Mouse (Mus musculus): ENCODE data around the gene Slc39a11. TPM values are rescaled to one million over a fixed set of nuclear protein-coding genes. Genes with fewer than 3 reads are reported as not detected.

Slc39a11 gene
- polyA plus RNA-seq, 1 experiment from 2014 or later = 30.0 TPM

GRCm38 (mm10) chr11:113253169-113253568 lies 396.7 kb downstream of the Slc39a11 start:
- Histone ChIP-seq H3K27ac (no peak overlapping the region), H3K9ac (no peak overlapping the region), H3K36me3 (no peaks in the 10 kb centered on the region), H3K9me3 (no peaks in the 10 kb centered on the region), H3K4me1 (peaks cover 21% of the 10 kb centered on the region), H3K27me3 (no peaks in the 10 kb centered on the region), H3K4me2 (no peak overlapping the region), H3K4me3 (no peak overlapping the region)
- ATAC-seq (ENCODE audit: insufficient number of reproducible peaks, low FRiP score, low TSS enrichment, low read depth) = no peak
- WGBS = 93% methylated on average over 4 of the region's 4 CpGs

GRCm38 (mm10) chr11:113251172-113251571 lies 398.7 kb downstream of the Slc39a11 start:
- no peaks in the 10 kb centered on the region for H3K27me3 ChIP-seq
- 89% methylated on average over 7 of the region's 7 CpGs for WGBS
- H3K4me2 ChIP-seq = no peak overlapping the region
- no peak overlapping the region for H3K9ac ChIP-seq
- ATAC-seq (ENCODE audit: insufficient number of reproducible peaks, low FRiP score, low TSS enrichment, low read depth) = no peak
- no peaks in the 10 kb centered on the region for H3K36me3 ChIP-seq
- no peak overlapping the region for H3K27ac ChIP-seq
- H3K4me3 ChIP-seq = no peak overlapping the region
- H3K9me3 ChIP-seq = no peaks in the 10 kb centered on the region
- H3K4me1 ChIP-seq = peaks cover 21% of the 10 kb centered on the region

GRCm38 (mm10) chr11:113246475-113246874 lies 403.4 kb downstream of the Slc39a11 start:
- no peak overlapping the region for H3K9ac ChIP-seq
- no peaks in the 10 kb centered on the region for H3K9me3 ChIP-seq
- H3K4me2 ChIP-seq = no peak overlapping the region
- H3K36me3 ChIP-seq = no peaks in the 10 kb centered on the region
- no peaks in the 10 kb centered on the region for H3K27me3 ChIP-seq
- ATAC-seq (ENCODE audit: insufficient number of reproducible peaks, low FRiP score, low TSS enrichment, low read depth) = no peak
- no peaks in the 10 kb centered on the region for H3K4me1 ChIP-seq
- H3K4me3 ChIP-seq = no peak overlapping the region
- no peak overlapping the region for H3K27ac ChIP-seq
- 60% methylated on average over 9 of the region's 9 CpGs for WGBS

- Histone ChIP-seq H3K9me3 (no peaks in the 10 kb centered on the region), H3K9ac (no peak overlapping the region), H3K27me3 (no peaks in the 10 kb centered on the region), H3K4me1 (no peaks in the 10 kb centered on the region), H3K4me2 (no peak overlapping the region), H3K27ac (no peak overlapping the region), H3K4me3 (no peak overlapping the region), H3K36me3 (no peaks in the 10 kb centered on the region)
- 65% methylated on average over 10 of the region's 10 CpGs for WGBS
- ATAC-seq (ENCODE audit: insufficient number of reproducible peaks, low FRiP score, low TSS enrichment, low read depth) = no peak
These were observed 404.2 kb downstream of the Slc39a11 start for GRCm38 (mm10) chr11:113245666-113246065.

GRCm38 (mm10) chr11:113234432-113234831 lies 415.4 kb downstream of the Slc39a11 start:
- peaks cover 6% of the 10 kb centered on the region; the same call in 1 of the 2 replicates for H3K4me1 ChIP-seq
- no peak overlapping the region for H3K4me2 ChIP-seq
- H3K27me3 ChIP-seq = no peaks in the 10 kb centered on the region
- H3K9me3 ChIP-seq = no peaks in the 10 kb centered on the region
- H3K9ac ChIP-seq = no peak overlapping the region
- no peak overlapping the region for H3K4me3 ChIP-seq
- no peaks in the 10 kb centered on the region for H3K36me3 ChIP-seq
- no peak overlapping the region for H3K27ac ChIP-seq
- no peak for ATAC-seq (ENCODE audit: insufficient number of reproducible peaks, low FRiP score, low TSS enrichment, low read depth)
- WGBS = 85% methylated on average over 2 of the region's 2 CpGs

GRCm38 (mm10) chr11:113232049-113232448 lies 417.8 kb downstream of the Slc39a11 start:
- H3K27me3 ChIP-seq = no peaks in the 10 kb centered on the region
- peaks cover 6% of the 10 kb centered on the region; the same call in 1 of the 2 replicates for H3K4me1 ChIP-seq
- H3K27ac ChIP-seq = no peak overlapping the region
- 25% methylated on average over 6 of the region's 6 CpGs for whole genome bisulfite sequencing
- H3K36me3 ChIP-seq = no peaks in the 10 kb centered on the region
- ATAC-seq (ENCODE audit: insufficient number of reproducible peaks, low FRiP score, low TSS enrichment, low read depth) = peak; percentile 40; the same call in 1 of the 2 replicates
- no peak overlapping the region for H3K4me2 ChIP-seq
- H3K4me3 ChIP-seq = no peak overlapping the region
- H3K9ac ChIP-seq = no peak overlapping the region
- no peaks in the 10 kb centered on the region for H3K9me3 ChIP-seq

GRCm38 (mm10) chr11:113230410-113231132 lies 419.3 kb downstream of the Slc39a11 start:
- no peak overlapping the region for H3K4me3 ChIP-seq
- H3K4me2 ChIP-seq = no peak overlapping the region
- no peak overlapping the region for H3K27ac ChIP-seq
- H3K4me1 ChIP-seq = peaks cover 6% of the 10 kb centered on the region; the same call in 1 of the 2 replicates
- H3K9ac ChIP-seq = no peak overlapping the region
- H3K36me3 ChIP-seq = no peaks in the 10 kb centered on the region
- ATAC-seq (ENCODE audit: insufficient number of reproducible peaks, low FRiP score, low TSS enrichment, low read depth) = no peak
- H3K27me3 ChIP-seq = no peaks in the 10 kb centered on the region
- WGBS = 49% methylated on average over 6 of the region's 6 CpGs
- H3K9me3 ChIP-seq = no peaks in the 10 kb centered on the region

- H3K27ac ChIP-seq = no peak overlapping the region
- no peak overlapping the region for H3K4me2 ChIP-seq
- peaks cover 14% of the 10 kb centered on the region for H3K4me1 ChIP-seq
- H3K27me3 ChIP-seq = no peaks in the 10 kb centered on the region
- ATAC-seq (ENCODE audit: insufficient number of reproducible peaks, low FRiP score, low TSS enrichment, low read depth) = no peak
- 58% methylated on average over 3 of the region's 3 CpGs for WGBS
- H3K9me3 ChIP-seq = no peaks in the 10 kb centered on the region
- H3K4me3 ChIP-seq = no peak overlapping the region
- H3K9ac ChIP-seq = no peak overlapping the region
- H3K36me3 ChIP-seq = no peaks in the 10 kb centered on the region
These were observed 424.1 kb downstream of the Slc39a11 start for GRCm38 (mm10) chr11:113225748-113226147.

DNA sequence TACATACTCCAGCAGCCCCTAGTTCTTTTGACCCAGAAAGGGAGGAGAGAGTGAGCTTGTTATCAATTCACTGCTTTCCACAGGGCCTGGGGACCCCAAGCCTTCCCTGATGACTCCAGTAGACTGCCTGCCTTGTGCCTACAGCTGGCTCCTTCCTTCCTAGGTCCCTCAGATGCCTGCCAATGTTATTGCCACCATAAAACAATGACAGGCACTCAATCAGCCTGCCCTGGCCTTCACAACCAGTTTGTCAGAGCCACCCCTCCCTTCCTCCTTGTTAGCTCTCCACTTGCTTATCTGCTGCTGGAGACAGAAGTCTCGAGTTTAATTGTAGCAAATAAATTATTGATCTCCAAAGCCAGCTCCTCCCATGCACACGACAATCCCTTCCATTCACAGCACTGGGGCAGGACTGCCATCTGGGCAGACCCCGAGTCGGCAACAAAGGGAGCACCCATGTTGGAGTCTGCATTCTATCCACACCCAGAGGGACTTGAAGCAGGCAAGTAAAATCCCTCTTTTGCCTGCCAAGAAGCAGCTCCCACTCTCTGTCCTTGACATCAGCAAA lies 426.0 kb downstream of the Slc39a11 start:
- no peak overlapping the region for H3K9ac ChIP-seq
- ATAC-seq (ENCODE audit: insufficient number of reproducible peaks, low FRiP score, low TSS enrichment, low read depth) = no peak
- no peak overlapping the region for H3K27ac ChIP-seq
- H3K27me3 ChIP-seq = no peaks in the 10 kb centered on the region
- whole genome bisulfite sequencing = 33% methylated on average over 4 of the region's 4 CpGs
- no peak overlapping the region for H3K4me3 ChIP-seq
- no peaks in the 10 kb centered on the region for H3K36me3 ChIP-seq
- H3K9me3 ChIP-seq = no peaks in the 10 kb centered on the region
- no peak overlapping the region for H3K4me2 ChIP-seq
- H3K4me1 ChIP-seq = peaks cover 17% of the 10 kb centered on the region

DNA sequence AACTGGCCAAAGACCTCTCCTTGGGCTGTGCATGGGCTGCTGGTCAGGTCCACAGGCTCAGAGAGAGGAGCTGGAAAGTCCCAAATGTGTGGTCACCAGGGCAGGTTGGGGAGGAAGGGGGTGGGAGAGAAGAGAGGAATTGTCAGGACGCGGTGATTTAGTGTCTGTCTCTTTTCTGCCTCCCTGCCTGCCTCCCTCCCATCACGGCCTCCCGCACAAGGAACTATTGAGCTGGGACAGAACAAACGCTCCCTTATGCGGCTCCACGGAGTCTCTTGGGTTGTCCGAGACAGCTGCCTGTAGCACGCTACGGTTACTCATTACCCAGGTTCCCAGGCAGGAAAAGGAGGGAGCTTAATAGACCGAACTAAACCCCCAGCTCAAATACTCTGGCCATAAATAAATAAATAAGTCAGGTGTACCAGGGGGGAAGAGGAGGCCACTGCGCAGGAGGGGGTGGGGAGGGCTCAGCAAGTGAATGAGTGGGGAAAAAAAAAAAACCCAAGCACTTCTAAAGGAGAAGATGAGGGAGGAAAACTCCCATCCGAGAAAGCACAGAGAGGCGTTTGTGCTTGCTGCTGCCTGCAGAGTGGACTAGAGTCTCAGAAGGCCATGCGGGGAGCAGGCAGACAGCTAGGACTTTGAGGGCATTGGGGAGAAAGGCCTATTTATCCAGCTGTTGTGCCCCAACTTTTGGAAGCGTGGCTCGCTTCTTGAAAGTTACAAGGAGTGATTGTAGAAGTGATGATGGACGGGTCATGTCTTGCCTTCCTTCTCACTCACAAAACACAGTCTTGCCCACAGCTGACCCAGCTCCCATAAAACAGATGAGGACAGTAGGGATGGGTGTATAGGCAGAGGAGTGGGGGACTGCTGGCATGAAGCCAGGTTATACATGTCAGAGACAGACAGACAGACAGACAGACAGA lies 428.3 kb downstream of the Slc39a11 start:
- Histone ChIP-seq H3K27ac (peak overlapping the region; percentile 64), H3K4me1 (peaks cover 17% of the 10 kb centered on the region), H3K36me3 (no peaks in the 10 kb centered on the region), H3K9me3 (no peaks in the 10 kb centered on the region), H3K4me3 (no peak overlapping the region), H3K4me2 (no peak overlapping the region), H3K27me3 (no peaks in the 10 kb centered on the region), H3K9ac (no peak overlapping the region)
- WGBS = 26% methylated on average over 18 of the region's 18 CpGs
- peak; percentile 77 for ATAC-seq (ENCODE audit: insufficient number of reproducible peaks, low FRiP score, low TSS enrichment, low read depth)

- Histone ChIP-seq H3K4me3 (no peak overlapping the region), H3K27ac (no peak overlapping the region; the same call in 1 of the 2 replicates), H3K4me1 (peaks cover 17% of the 10 kb centered on the region), H3K9me3 (no peaks in the 10 kb centered on the region), H3K27me3 (no peaks in the 10 kb centered on the region), H3K9ac (no peak overlapping the region), H3K4me2 (no peak overlapping the region), H3K36me3 (no peaks in the 10 kb centered on the region)
- ATAC-seq (ENCODE audit: insufficient number of reproducible peaks, low FRiP score, low TSS enrichment, low read depth) = no peak
- 66% methylated on average over 2 of the region's 2 CpGs for WGBS
These were observed 429.2 kb downstream of the Slc39a11 start for GRCm38 (mm10) chr11:113220649-113221048.

DNA sequence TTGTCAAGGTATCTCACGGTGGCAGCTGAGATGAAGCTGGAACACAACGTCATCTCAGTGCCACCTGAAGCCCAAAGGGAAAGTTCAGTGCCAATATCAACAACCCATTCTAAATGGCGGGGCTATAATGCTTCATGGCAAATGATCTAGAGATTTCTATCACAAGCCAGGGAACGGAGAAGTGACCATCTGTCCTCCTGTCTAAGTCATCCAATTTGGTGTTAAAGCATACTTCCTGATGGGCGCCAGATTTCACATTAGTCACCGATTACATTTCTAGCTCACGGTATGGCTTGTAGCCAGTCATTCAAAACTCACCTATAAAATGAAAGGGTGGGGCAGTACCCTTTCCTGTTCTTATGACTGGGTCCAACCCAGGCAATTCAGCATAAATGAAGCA lies 435.1 kb downstream of the Slc39a11 start:
- no peak for ATAC-seq (ENCODE audit: insufficient number of reproducible peaks, low FRiP score, low TSS enrichment, low read depth)
- Histone ChIP-seq H3K27ac (no peak overlapping the region), H3K4me3 (no peak overlapping the region), H3K9me3 (no peaks in the 10 kb centered on the region), H3K36me3 (no peaks in the 10 kb centered on the region), H3K4me2 (no peak overlapping the region), H3K9ac (no peak overlapping the region), H3K27me3 (no peaks in the 10 kb centered on the region), H3K4me1 (no peaks in the 10 kb centered on the region)
- WGBS = 68% methylated on average over 7 of the region's 7 CpGs
